In the genomic region with DNA sequence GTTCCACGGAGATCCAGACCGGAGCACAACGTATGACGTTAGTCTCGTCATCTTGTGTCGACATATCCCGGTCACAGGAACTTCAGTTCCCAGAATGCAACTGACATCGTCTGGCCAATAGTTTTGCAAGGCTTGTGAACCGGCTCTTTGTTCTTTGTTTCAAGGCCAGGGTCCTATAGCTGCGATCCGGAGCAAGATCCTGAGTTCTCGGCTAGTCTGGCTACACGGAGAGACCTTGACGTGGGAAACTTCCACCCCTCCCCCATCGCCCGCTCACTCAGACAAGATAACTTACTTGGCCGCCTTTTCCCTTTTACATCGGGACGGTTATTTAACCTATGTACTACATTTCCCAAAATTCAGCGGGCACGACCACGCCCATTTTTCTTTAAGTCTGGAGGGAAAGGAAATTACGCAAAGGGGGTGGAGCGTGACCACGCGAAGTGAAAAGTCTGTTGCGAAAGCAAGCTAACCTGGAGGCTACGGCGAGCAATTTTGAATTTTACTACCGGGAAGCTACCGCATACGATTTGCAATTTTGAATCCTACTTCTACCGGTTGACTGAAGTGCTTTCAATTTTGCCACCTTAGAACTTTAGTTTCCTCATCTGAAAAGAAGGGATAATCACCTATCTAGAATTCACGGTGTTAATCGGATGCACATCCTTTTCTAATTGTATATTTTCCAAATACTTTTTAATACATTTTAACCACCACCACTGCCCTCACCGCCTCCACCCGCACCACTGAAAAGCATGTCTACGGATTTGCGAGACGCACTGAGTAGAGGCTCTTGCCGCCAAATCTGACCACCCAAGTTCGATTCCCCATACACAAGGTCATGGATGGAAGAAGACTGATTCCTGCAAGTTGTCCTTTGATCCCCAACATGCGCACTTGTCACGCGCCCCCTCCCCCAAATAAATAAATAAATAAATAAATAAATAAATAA, we compare ENCODE assay signal across 7 mouse cellular contexts. TPM values are rescaled to one million over a fixed set of nuclear protein-coding genes. Genes with fewer than 3 reads are reported as not detected.
A peak's percentile ranks its signal among the peaks of the same experiment; 100 is the strongest.
DNase-seq lines count a peak whose midpoint lies in the region; ATAC-seq and TF ChIP-seq lines count a peak whose summit lies in the region.

A gene (minus strand): TSS at position 73 of the 952 bp plus-strand sequence.

- H3K36me3 ChIP-seq in intestine, postnatal 0 days (ENCODE audit: control insufficient read depth, insufficient read depth), result no peaks in the 10 kb centered on the region
- no peaks in the 10 kb centered on the region for H3K36me3 ChIP-seq in midbrain, embryonic 12.5 days
- no peaks in the 10 kb centered on the region; the same call in 1 of the 2 replicates for H3K36me3 ChIP-seq in small intestine, adult 2 months (ENCODE audit: control insufficient read depth, insufficient read depth, low read length)

- ATAC-seq in intestine, postnatal 0 days, result peak; percentile 94
- ATAC-seq in midbrain, embryonic 12.5 days (ENCODE audit: low FRiP score, low read depth), result peak; percentile 91

- peak; percentile 77 for DNase-seq in adrenal gland, adult 8-10 months
- peak; percentile 80 for DNase-seq in embryo, embryonic 9.5 days (ENCODE audit: extremely low spot score)
- DNase-seq in gonadal fat pad, adult 2 months (ENCODE audit: low read depth), result peak; percentile 75
- DNase-seq in left cerebral cortex, postnatal 4 days, result peak; percentile 76

- H3K9me3 ChIP-seq in intestine, postnatal 0 days (ENCODE audit: control insufficient read depth), result no peaks in the 10 kb centered on the region
- no peaks in the 10 kb centered on the region for H3K9me3 ChIP-seq in midbrain, embryonic 12.5 days

- TF ChIP-seq POLR2A in small intestine, adult 2 months (IDR thresholded peaks at IDR 0.05; ENCODE audit: low read depth, low read length), result no peak

- peak within 1 kb of the TSS; percentile 53 for H3K9ac ChIP-seq in intestine, postnatal 0 days (ENCODE audit: low read depth, low read length)
- H3K9ac ChIP-seq in midbrain, embryonic 12.5 days (replicated peaks), result peak within 1 kb of the TSS; percentile 47

- 12% methylated on average over 45 of the region's 45 CpGs for WGBS in intestine, postnatal 0 days
- 16% methylated on average over 45 of the region's 45 CpGs for WGBS in midbrain, embryonic 12.5 days
- WGBS in small intestine, adult 2 months, result 12% methylated on average over 45 of the region's 45 CpGs

- TF ChIP-seq CTCF in intestine, postnatal 0 days (IDR thresholded peaks at IDR 0.05; ENCODE audit: low read depth), result no peak
- TF ChIP-seq CTCF in small intestine, adult 2 months (IDR thresholded peaks at IDR 0.05; ENCODE audit: extremely low read depth, insufficient read length, insufficient replicate concordance, low read depth, low read length), result no peak

- no peaks in the 10 kb centered on the region for H3K27me3 ChIP-seq in intestine, postnatal 0 days (replicated peaks; ENCODE audit: control insufficient read depth, insufficient read depth, low read length)
- no peaks in the 10 kb centered on the region for H3K27me3 ChIP-seq in midbrain, embryonic 12.5 days
- no peaks in the 10 kb centered on the region for H3K27me3 ChIP-seq in small intestine, adult 2 months (ENCODE audit: control insufficient read depth, insufficient read depth, low read length)

- no peak within 1 kb of the TSS for H3K27ac ChIP-seq in intestine, postnatal 0 days (ENCODE audit: low read depth, low read length)
- peak within 1 kb of the TSS; percentile 58; the same call in 1 of the 2 replicates for H3K27ac ChIP-seq in midbrain, embryonic 12.5 days (replicated peaks)
- peak within 1 kb of the TSS; percentile 81 for H3K27ac ChIP-seq in small intestine, adult 2 months (ENCODE audit: insufficient read depth, low read depth, low read length)

- peak within 1 kb of the TSS; percentile 60 for H3K4me2 ChIP-seq in intestine, postnatal 0 days (replicated peaks; ENCODE audit: low read depth)
- peak within 1 kb of the TSS; percentile 56 for H3K4me2 ChIP-seq in midbrain, embryonic 12.5 days (replicated peaks)

- H3K4me1 ChIP-seq in intestine, postnatal 0 days (replicated peaks; ENCODE audit: control insufficient read depth, insufficient read depth, low read length), result no peaks in the 10 kb centered on the region
- H3K4me1 ChIP-seq in midbrain, embryonic 12.5 days, result 0 out of 2 replicates have a peak, but pooled peaks cover 7% of the 10 kb centered on the region
- 0 out of 2 replicates have a peak, but pooled peaks cover 2% of the 10 kb centered on the region for H3K4me1 ChIP-seq in small intestine, adult 2 months (ENCODE audit: control insufficient read depth, insufficient read depth, insufficient read length, low read length)

- H3K4me3 ChIP-seq in intestine, postnatal 0 days (ENCODE audit: low read depth, low read length), result peak within 1 kb of the TSS; percentile 61
- H3K4me3 ChIP-seq in midbrain, embryonic 12.5 days, result peak within 1 kb of the TSS; percentile 54
- peak within 1 kb of the TSS; percentile 82 for H3K4me3 ChIP-seq in small intestine, adult 2 months (ENCODE audit: low read depth, low read length)

- intact Hi-C loops in left cerebral cortex, postnatal 4 days (cut with DNase I), result no loop called here

RNA-seq across cellular contexts. Expression of the gene that starts here (rescaled TPM):
- total RNA-seq in adrenal gland, adult 8-10 months (2022), result 10 to 100 TPM; 20.9 to 31.1 (median 26.9) TPM
- polyA plus RNA-seq in gonadal fat pad, adult 2 months (2012; rRNA removed), result 42.3 and 43.6 TPM in 2 replicates
- polyA plus RNA-seq in intestine, postnatal 0 days (2015; fragmentation: Nextera tagmentation; extraction: Ambion mirVana), result 13.1 and 14.1 TPM in 2 replicates
- total RNA-seq in left cerebral cortex, postnatal 4 days (2021), result 10 to 100 TPM; 25.9 to 28.9 TPM
- 43.7 and 44.2 TPM in 2 replicates for polyA plus RNA-seq in midbrain, embryonic 12.5 days (2016; fragmentation: Nextera tagmentation; extraction: Ambion mirVana)
- polyA plus RNA-seq in small intestine, adult 2 months (2012; rRNA removed), result 11.4 and 16.1 TPM in 2 replicates
